Mouse (Mus musculus) spleen, adult 2 months (tissue): Measurements from ENCODE around the gene Ccser1.

Experiments
- CTCF ChIP-seq: fragments of 200-500 bp; IDR thresholded peaks from 2 replicates; pipeline ENCODE4 v1.5.1; 2011; ENCODE audit warnings: mild to moderate bottlenecking, inconsistent platforms; ENCODE audit not compliant: insufficient read depth, insufficient read length, insufficient replicate concordance; ENCODE audit errors: extremely low read depth
- POLR2A ChIP-seq: fragments of 200-500 bp; IDR thresholded peaks from 2 replicates; pipeline ENCODE4 v1.6.1; 2011; ENCODE audit warnings: low read depth, low read length, inconsistent platforms

DNA sequence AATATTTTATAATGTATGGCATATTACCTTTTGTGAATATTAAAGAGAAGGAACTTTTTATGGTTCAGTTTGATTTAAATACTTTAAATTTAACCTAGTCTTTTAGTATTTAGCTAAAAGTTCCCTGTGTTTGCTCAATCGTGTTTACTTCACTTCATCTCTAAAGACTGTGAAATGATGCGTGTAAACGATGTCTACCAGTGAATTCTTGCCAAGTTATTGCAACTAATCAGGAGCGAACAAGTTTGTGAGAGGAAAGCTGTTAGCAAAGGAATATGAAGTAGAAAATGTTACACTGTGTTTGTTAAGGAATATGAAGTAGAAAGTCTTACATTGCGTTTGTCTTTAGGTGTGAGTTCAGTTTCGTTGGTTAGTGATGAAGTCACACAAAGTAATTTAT, 142.2 kb downstream of the Ccser1 start:
- TF ChIP-seq CTCF (no peak), POLR2A (no peak)
